Mouse (Mus musculus): ENCODE data around the gene Myo7a.

The Myo7a gene

GRCm38 (mm10) chr7:98119179-98119960 lies at the start of gene Myo7a:
TSS of gene Myo7a (minus strand) at chr7:98119524.
- DNase-seq = peak; percentile 59

GRCm38 (mm10) chr7:98164999-98165528 lies 45.7 kb upstream of the Myo7a start:
- peak; percentile 56 for DNase-seq

GRCm38 (mm10) chr7:98164382-98164998 lies 45.2 kb upstream of the Myo7a start:
- DNase-seq = no peak

- no peak for DNase-seq
Observed at GRCm38 (mm10) chr7:98163700-98164099, 44.4 kb upstream of the Myo7a start.

GRCm38 (mm10) chr7:98162239-98162638 lies 42.9 kb upstream of the Myo7a start:
- no peak for DNase-seq

GRCm38 (mm10) chr7:98160041-98160740 lies 40.9 kb upstream of the Myo7a start:
- DNase-seq = peak; percentile 60

- peak; percentile 70 for DNase-seq
Observed at GRCm38 (mm10) chr7:98158481-98158880, 39.2 kb upstream of the Myo7a start.

GRCm38 (mm10) chr7:98157636-98158332 lies 38.5 kb upstream of the Myo7a start:
- no peak for DNase-seq

GRCm38 (mm10) chr7:98156280-98156665 lies 36.9 kb upstream of the Myo7a start:
- DNase-seq = no peak

- DNase-seq = peak; percentile 88
Observed at GRCm38 (mm10) chr7:98155546-98156279, 36.4 kb upstream of the Myo7a start.

- no peak for DNase-seq
Observed at GRCm38 (mm10) chr7:98153892-98154291, 34.6 kb upstream of the Myo7a start.

GRCm38 (mm10) chr7:98153345-98153744 lies 34.0 kb upstream of the Myo7a start:
- no peak for DNase-seq

- no peak for DNase-seq
Observed at GRCm38 (mm10) chr7:98152400-98152799, 33.1 kb upstream of the Myo7a start.

- no peak for DNase-seq
Observed at GRCm38 (mm10) chr7:98150525-98150924, 31.2 kb upstream of the Myo7a start.

GRCm38 (mm10) chr7:98149802-98150201 lies 30.5 kb upstream of the Myo7a start:
- DNase-seq = no peak

GRCm38 (mm10) chr7:98148721-98149407 lies 29.5 kb upstream of the Myo7a start:
- no peak for DNase-seq

GRCm38 (mm10) chr7:98147766-98148165 lies 28.4 kb upstream of the Myo7a start:
- DNase-seq = no peak

GRCm38 (mm10) chr7:98146447-98146845 lies 27.1 kb upstream of the Myo7a start:
- no peak for DNase-seq

GRCm38 (mm10) chr7:98145842-98146446 lies 26.6 kb upstream of the Myo7a start:
- DNase-seq = no peak

- DNase-seq = no peak
Observed at GRCm38 (mm10) chr7:98145402-98145801, 26.1 kb upstream of the Myo7a start, which contains the start of gene Omp. TSS of gene Omp (minus strand) at chr7:98145502.

GRCm38 (mm10) chr7:98142648-98143047 lies 23.3 kb upstream of the Myo7a start:
- DNase-seq = no peak

All from lung, postnatal 10 days (tissue).